Mouse (Mus musculus) heart, embryonic 12.5 days (tissue): ENCODE results near the gene Gpc4. TPM values are rescaled to one million over a fixed set of nuclear protein-coding genes. Genes with fewer than 3 reads are reported as not detected.

Experiments used
- polyA plus RNA-seq: library from polyadenylated mRNA; unstranded; fragments of >200 nt; fragmentation: Nextera tagmentation; extraction: Ambion mirVana; gene quantifications from 2 replicates; pipeline ENCODE4 v1.2.1, GENCODE M21; 2016

Gene Gpc4
- polyA plus RNA-seq, 1 experiment from 2014 or later, result 56.8 TPM

Other genes with a start within 250 kb of the Gpc4 start
- not detected in 2 replicates for gene 1700080O16Rik, start 192.5 kb downstream of the Gpc4 start, polyA plus RNA-seq